In genomic region chr5:66442260-66442659, GRCm38 (mm10) we compare ENCODE assay signal across 21 mouse cellular contexts.
"Had no signal": no experiment of that assay in that cellular context is flagged by ENCODE, and none has a peak within 500 bp of the region (broad histone marks: within the 10 kb centered on the region; RNA-seq: fewer than 3 reads in every experiment).

No protein-coding gene starts in this region.

- H3K4me3 ChIP-seq: intestine, embryonic 15.5 days; kidney, embryonic 15.5 days; limb, embryonic 12.5 days; limb, embryonic 15.5 days; lung, embryonic 15.5 days; megakaryocyte, embryonic 14.5 days; midbrain, embryonic 10.5 days; neural tube, embryonic 12.5 days; neural tube, embryonic 15.5 days had no signal

- H3K27ac ChIP-seq: intestine, embryonic 15.5 days; kidney, embryonic 15.5 days; limb, embryonic 12.5 days; limb, embryonic 15.5 days; liver, embryonic 14.5 days; lung, embryonic 15.5 days; midbrain, embryonic 10.5 days; neural tube, embryonic 12.5 days; neural tube, embryonic 15.5 days had no signal

- DNase-seq: kidney, adult 11 months; kidney, adult 8-10 months; kidney, postnatal 10 days; kidney, postnatal 36 days; left cerebral cortex, postnatal 4 days; liver, postnatal 0 days; lung, postnatal 10 days; lung, postnatal 36 days; midbrain, embryonic 14.5 days; thymus, adult 2 months; thymus, postnatal 14 days had no signal

- ATAC-seq: intestine, embryonic 15.5 days; liver, postnatal 0 days had no signal
